Mouse (Mus musculus) adipocyte (in vitro differentiated cells): Measurements from ENCODE around the gene Rasgrf2.

Experiments
- DNase-seq: peaks from one replicate; pipeline ENCODE4 v3.0.0-alpha.2; 2016; ENCODE audit warnings: low spot score

Gene Rasgrf2

GRCm38 (mm10) chr13:91955175-91955574 is 176.3 kb downstream of the Rasgrf2 start:
- DNase-seq, result peak; percentile 73

- DNase-seq, result no peak
Measured at GRCm38 (mm10) chr13:91940113-91940512, 191.3 kb downstream of the Rasgrf2 start.

GRCm38 (mm10) chr13:91938826-91939225 is 192.6 kb downstream of the Rasgrf2 start:
- no peak for DNase-seq

GRCm38 (mm10) chr13:91937232-91937631 is 194.2 kb downstream of the Rasgrf2 start:
- no peak for DNase-seq

- DNase-seq, result no peak
Measured at GRCm38 (mm10) chr13:91932122-91932521, 199.3 kb downstream of the Rasgrf2 start.

GRCm38 (mm10) chr13:91929943-91930726 is 201.3 kb downstream of the Rasgrf2 start:
- DNase-seq, result no peak

- DNase-seq, result no peak
Measured at GRCm38 (mm10) chr13:91928605-91929389, 202.7 kb downstream of the Rasgrf2 start.

- peak; percentile 50 for DNase-seq
Measured at GRCm38 (mm10) chr13:91921010-91921409, 210.4 kb downstream of the Rasgrf2 start.

- peak; percentile 90 for DNase-seq
Measured at GRCm38 (mm10) chr13:91918764-91919163, 212.7 kb downstream of the Rasgrf2 start.

- no peak for DNase-seq
Measured at GRCm38 (mm10) chr13:91917835-91918234, 213.6 kb downstream of the Rasgrf2 start.

- no peak for DNase-seq
Measured at GRCm38 (mm10) chr13:91916308-91916707, 215.1 kb downstream of the Rasgrf2 start.

GRCm38 (mm10) chr13:91915582-91916239 is 215.7 kb downstream of the Rasgrf2 start:
- DNase-seq, result peak; percentile 69

- DNase-seq, result no peak
Measured at GRCm38 (mm10) chr13:91915192-91915581, 216.3 kb downstream of the Rasgrf2 start.

- no peak for DNase-seq
Measured at GRCm38 (mm10) chr13:91911652-91912051, 219.8 kb downstream of the Rasgrf2 start.

- DNase-seq, result no peak
Measured at GRCm38 (mm10) chr13:91911211-91911610, 220.2 kb downstream of the Rasgrf2 start.

GRCm38 (mm10) chr13:91908202-91908980 is 223.1 kb downstream of the Rasgrf2 start:
- peak; percentile 96 for DNase-seq

GRCm38 (mm10) chr13:91906338-91906737 is 225.1 kb downstream of the Rasgrf2 start:
- DNase-seq, result no peak

- no peak for DNase-seq
Measured at GRCm38 (mm10) chr13:91896476-91896875, 235.0 kb downstream of the Rasgrf2 start.

- peak; percentile 66 for DNase-seq
Measured at GRCm38 (mm10) chr13:91893132-91893531, 238.3 kb downstream of the Rasgrf2 start.

- DNase-seq, result no peak
Measured at GRCm38 (mm10) chr13:91890031-91890619, 241.3 kb downstream of the Rasgrf2 start.

- DNase-seq, result no peak
Measured at GRCm38 (mm10) chr13:91884714-91885386, 246.6 kb downstream of the Rasgrf2 start.
